Mouse (Mus musculus) liver, embryonic 14.5 days (tissue): ENCODE measurements around the gene Gm5065.

Experiments used
- CTCF ChIP-seq: IDR thresholded peaks from 2 replicates; pipeline ENCODE4 v1.5.1; 2016; ENCODE audit warnings: antibody characterized with exemption, low read depth, control low read depth
- EP300 ChIP-seq: IDR thresholded peaks from 2 replicates; pipeline ENCODE4 v1.6.1; 2016; ENCODE audit warnings: antibody characterized with exemption, low read depth

DNA sequence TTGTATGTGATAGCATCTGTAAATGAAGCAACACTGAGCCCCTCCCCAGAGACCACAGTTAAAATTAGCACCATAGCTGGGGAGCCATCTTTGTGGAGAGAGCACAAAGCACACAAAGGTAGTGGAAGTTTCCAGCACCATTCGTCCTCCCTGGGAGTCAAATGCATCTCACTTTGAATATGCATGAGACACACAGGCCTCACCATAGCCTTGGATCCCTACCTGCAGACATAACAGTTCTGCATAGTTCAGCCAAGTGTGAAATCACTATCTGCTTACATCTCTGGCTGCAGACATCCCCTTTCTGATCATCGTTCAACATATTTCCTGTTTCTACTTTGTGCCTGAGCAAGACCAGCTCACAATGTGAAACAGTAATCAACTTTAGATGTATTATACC lies 16.4 kb downstream of the Gm5065 start:
- no peak for TF ChIP-seq EP300
- TF ChIP-seq CTCF: no peak
